Mouse (Mus musculus): Measurements from ENCODE around the gene Adam19. TPM values are rescaled to one million over a fixed set of nuclear protein-coding genes. Genes with fewer than 3 reads are reported as not detected.

The Adam19 gene
- total RNA-seq, 2 experiments from 2014 or later, result 23.6 to 26.8 TPM

- DNase-seq (ENCODE audit: low spot score in 2 of 2), result no peak
- intact Hi-C loops (cut with DNase I), result no loop called here
Observed at GRCm38 (mm10) chr11:46070161-46070560, 14.4 kb downstream of the Adam19 start.

- intact Hi-C loops (cut with DNase I), result no loop called here
- DNase-seq (ENCODE audit: low spot score in 2 of 2), result no peak
Observed at GRCm38 (mm10) chr11:46070789-46071188, 15.0 kb downstream of the Adam19 start.

GRCm38 (mm10) chr11:46072466-46073060 is 16.8 kb downstream of the Adam19 start:
- no peak for DNase-seq (ENCODE audit: low spot score in 2 of 2)
- intact Hi-C loops (cut with DNase I), result no loop called here

- intact Hi-C loops (cut with DNase I), result no loop called here
- DNase-seq (ENCODE audit: low spot score in 2 of 2), result no peak
Observed at GRCm38 (mm10) chr11:46073061-46073849, 17.5 kb downstream of the Adam19 start.

- no peak for DNase-seq (ENCODE audit: low spot score in 2 of 2)
- intact Hi-C loops (cut with DNase I), result no loop called here
Observed at GRCm38 (mm10) chr11:46073850-46074688, 18.3 kb downstream of the Adam19 start.

GRCm38 (mm10) chr11:46075507-46075906 is 19.7 kb downstream of the Adam19 start:
- intact Hi-C loops (cut with DNase I), result no loop called here
- no peak for DNase-seq (ENCODE audit: low spot score in 2 of 2)

- DNase-seq (ENCODE audit: low spot score in 2 of 2), result no peak
- intact Hi-C loops (cut with DNase I), result no loop called here
Observed at GRCm38 (mm10) chr11:46076442-46077158, 20.8 kb downstream of the Adam19 start.

GRCm38 (mm10) chr11:46077304-46077703 is 21.5 kb downstream of the Adam19 start:
- intact Hi-C loops (cut with DNase I), result no loop called here

GRCm38 (mm10) chr11:46077732-46078375 is 22.1 kb downstream of the Adam19 start:
- DNase-seq (ENCODE audit: low spot score in 2 of 2), result no peak
- intact Hi-C loops (cut with DNase I), result no loop called here

More at GRCm38 (mm10) chr11:46077304-46077703, 21.5 kb downstream of the Adam19 start:
- no peak for DNase-seq (ENCODE audit: low spot score in 2 of 2)

- no peak for DNase-seq (ENCODE audit: low spot score in 2 of 2)
- intact Hi-C loops (cut with DNase I), result no loop called here
Observed at GRCm38 (mm10) chr11:46081075-46081474, 25.3 kb downstream of the Adam19 start.

GRCm38 (mm10) chr11:46083405-46083804 is 27.6 kb downstream of the Adam19 start:
- intact Hi-C loops (cut with DNase I), result no loop called here
- DNase-seq (ENCODE audit: low spot score in 2 of 2), result no peak

- intact Hi-C loops (cut with DNase I), result no loop called here
- DNase-seq (ENCODE audit: low spot score in 2 of 2), result no peak
Observed at GRCm38 (mm10) chr11:46083835-46084444, 28.1 kb downstream of the Adam19 start.

- no peak for DNase-seq (ENCODE audit: low spot score in 2 of 2)
- intact Hi-C loops (cut with DNase I), result no loop called here
Observed at GRCm38 (mm10) chr11:46084568-46084967, 28.8 kb downstream of the Adam19 start.

- no peak for DNase-seq (ENCODE audit: low spot score in 2 of 2)
- intact Hi-C loops (cut with DNase I), result no loop called here
Observed at GRCm38 (mm10) chr11:46085398-46086163, 29.8 kb downstream of the Adam19 start.

GRCm38 (mm10) chr11:46086446-46086845 is 30.7 kb downstream of the Adam19 start:
- DNase-seq (ENCODE audit: low spot score in 2 of 2), result no peak
- intact Hi-C loops (cut with DNase I), result no loop called here

- intact Hi-C loops (cut with DNase I), result no loop called here
- DNase-seq (ENCODE audit: low spot score in 2 of 2), result no peak
Observed at GRCm38 (mm10) chr11:46089081-46089713, 33.4 kb downstream of the Adam19 start.

- intact Hi-C loops (cut with DNase I), result no loop called here
- no peak for DNase-seq (ENCODE audit: low spot score in 2 of 2)
Observed at GRCm38 (mm10) chr11:46090036-46090725, 34.4 kb downstream of the Adam19 start.
